Comparison of ENCODE assay signal across 27 mouse cellular contexts in genomic region chr11:106351253-106351652, GRCm38 (mm10). TPM values are rescaled to one million over a fixed set of nuclear protein-coding genes. Genes with fewer than 3 reads are reported as not detected.
"Had no signal": no experiment of that assay in that cellular context is flagged by ENCODE, and none has a peak within 500 bp of the region (broad histone marks: within the 10 kb centered on the region; RNA-seq: fewer than 3 reads in every experiment).

No protein-coding gene starts in this region.

- H3K27me3 ChIP-seq: limb, embryonic 13.5 days; liver, embryonic 13.5 days; neural tube, embryonic 12.5 days; neural tube, embryonic 15.5 days had no signal

- H3K36me3 ChIP-seq: limb, embryonic 13.5 days; liver, embryonic 13.5 days; neural tube, embryonic 12.5 days; neural tube, embryonic 15.5 days had no signal

- H3K4me1 ChIP-seq: liver, embryonic 13.5 days; neural tube, embryonic 12.5 days; neural tube, embryonic 15.5 days had no signal

- DNase-seq: kidney, adult 2 months; kidney, postnatal 25 days; layer of hippocampus, adult 9-11 months; liver; liver, embryonic 13.5 days; lung, embryonic 14.5 days; right cerebral cortex, adult 18-20 months; right cerebral cortex, postnatal 14 days; right cerebral cortex, postnatal 4 days; thymus, postnatal 25 days had no signal

- H3K4me3 ChIP-seq: layer of hippocampus, adult 2 months; left cerebral cortex, adult 2 months; limb, embryonic 13.5 days; liver, embryonic 13.5 days; megakaryocyte, embryonic 14.5 days; neural tube, embryonic 12.5 days; neural tube, embryonic 15.5 days had no signal

- H3K4me2 ChIP-seq: limb, embryonic 13.5 days; liver, embryonic 13.5 days; lung, embryonic 14.5 days; midbrain, embryonic 11.5 days; neural tube, embryonic 12.5 days; neural tube, embryonic 15.5 days had no signal

- ATAC-seq: intestine, postnatal 0 days; midbrain, embryonic 16.5 days had no signal

- H3K27ac ChIP-seq: kidney, postnatal 0 days; layer of hippocampus, adult 2 months; left cerebral cortex, adult 2 months; limb, embryonic 13.5 days; liver, embryonic 13.5 days; neural tube, embryonic 12.5 days; neural tube, embryonic 15.5 days had no signal

- H3K9ac ChIP-seq: limb, embryonic 13.5 days; liver, embryonic 13.5 days; lung, embryonic 14.5 days; neural tube, embryonic 12.5 days; neural tube, embryonic 15.5 days had no signal

- H3K9me3 ChIP-seq: limb, embryonic 13.5 days; liver, embryonic 13.5 days; megakaryocyte, embryonic 14.5 days; neural tube, embryonic 12.5 days; neural tube, embryonic 15.5 days had no signal

RNA-seq across cellular contexts. Expression of gene Scn4a, which starts 1.8 kb away (rescaled TPM):
- total RNA-seq: layer of hippocampus, adult 2 months; left cerebral cortex, adult 2 months; left cerebral cortex, postnatal 36 days had no signal
- polyA plus RNA-seq: midbrain, embryonic 11.5 days; midbrain, embryonic 16.5 days; stomach, embryonic 14.5 days had no signal

RNA-seq across cellular contexts. Expression of gene Prr29, which starts 14.0 kb away (rescaled TPM):
- total RNA-seq: layer of hippocampus, adult 2 months; layer of hippocampus, postnatal 25 days; left cerebral cortex, adult 2 months; left cerebral cortex, postnatal 10 days; left cerebral cortex, postnatal 36 days had no signal
- polyA plus RNA-seq: liver, embryonic 13.5 days; liver, embryonic 16.5 days; midbrain, embryonic 11.5 days; midbrain, embryonic 16.5 days; neural tube, embryonic 12.5 days had no signal

RNA-seq across cellular contexts. Expression of gene Cd79b, which starts 36.7 kb away (rescaled TPM):
- total RNA-seq: layer of hippocampus, adult 2 months; left cerebral cortex, adult 2 months had no signal

RNA-seq across cellular contexts. Expression of gene Gh, which starts 49.6 kb away (rescaled TPM):
- total RNA-seq: layer of hippocampus, adult 2 months; layer of hippocampus, postnatal 25 days; left cerebral cortex, adult 2 months; left cerebral cortex, postnatal 10 days; left cerebral cortex, postnatal 36 days had no signal
- polyA plus RNA-seq: intestine, postnatal 0 days; kidney, embryonic 14.5 days; kidney, postnatal 0 days; limb, embryonic 13.5 days; liver, embryonic 13.5 days; liver, embryonic 16.5 days; lung, embryonic 14.5 days; lung, postnatal 0 days; midbrain, embryonic 11.5 days; neural tube, embryonic 12.5 days; neural tube, embryonic 15.5 days; stomach, embryonic 14.5 days had no signal
